Mouse (Mus musculus): Measurements from ENCODE around the gene Gm3404. TPM values are rescaled to one million over a fixed set of nuclear protein-coding genes. Genes with fewer than 3 reads are reported as not detected.
"Not testable (repeated sequence)": the region's sequence is repeated elsewhere in the genome, so short reads cannot be mapped to it uniquely, and the experiment has no call there.

The Gm3404 gene
- polyA plus RNA-seq, 1 experiment from 2014 or later, result not detected

DNA sequence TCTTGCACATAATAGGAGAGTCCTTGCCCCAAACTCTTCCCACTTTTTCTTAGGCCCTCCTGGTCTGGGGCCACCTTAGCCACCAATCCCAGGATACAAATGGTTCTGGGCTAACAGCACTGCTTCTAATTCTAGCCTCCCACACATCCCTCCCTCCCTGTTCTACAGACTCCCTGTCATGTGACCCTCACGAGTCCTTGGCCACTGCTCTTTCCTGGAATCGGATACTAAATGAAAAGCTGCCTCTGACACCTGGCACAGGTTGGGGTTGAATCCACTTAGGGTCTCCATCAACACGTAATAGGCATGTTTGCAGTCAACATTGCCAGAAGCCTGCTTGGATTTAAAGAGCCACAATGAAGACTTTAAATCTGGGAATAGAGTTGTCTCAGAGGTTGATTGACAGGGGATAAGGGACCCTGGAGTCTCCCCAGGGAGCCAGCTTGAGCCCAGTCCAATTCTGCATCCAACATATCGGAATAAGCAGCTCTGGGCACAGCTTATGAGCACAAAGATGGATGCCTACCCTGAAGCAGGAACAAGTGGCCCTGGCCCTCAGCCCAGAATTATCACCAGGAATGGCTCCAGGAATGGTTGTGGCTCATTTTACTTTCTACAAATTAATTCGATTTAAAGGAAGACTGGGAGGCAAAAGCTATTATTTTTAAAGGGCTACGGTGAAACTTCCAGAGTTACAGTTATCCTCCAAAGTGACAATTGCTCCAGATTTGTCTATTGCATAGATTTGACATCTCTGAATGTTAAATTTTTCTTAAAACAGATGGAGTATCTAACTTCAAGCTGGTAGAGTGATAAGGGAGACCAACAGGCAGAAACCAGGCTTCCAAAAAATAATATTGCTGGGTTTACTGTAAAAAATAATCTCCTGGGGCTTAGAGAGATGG, 46.5 kb downstream of the Gm3404 start:
- WGBS, result 61% methylated on average over 6 of the region's 6 CpGs
- H3K27me3 ChIP-seq; ATAC-seq (ENCODE audit: low read depth); H3K9me3 ChIP-seq; H3K4me1 ChIP-seq (replicated peaks); H3K4me2 ChIP-seq; H3K4me3 ChIP-seq; H3K27ac ChIP-seq (replicated peaks); H3K9ac ChIP-seq; H3K36me3 ChIP-seq: not testable (repeated sequence)

GRCm38 (mm10) chr5:146572735-146573042, 47.1 kb downstream of the Gm3404 start:
- 87% methylated on average over 4 of the region's 4 CpGs for WGBS
- H3K27me3 ChIP-seq; H3K4me3 ChIP-seq; H3K9me3 ChIP-seq; H3K4me2 ChIP-seq; H3K9ac ChIP-seq; H3K27ac ChIP-seq (replicated peaks); ATAC-seq (ENCODE audit: low read depth); H3K36me3 ChIP-seq; H3K4me1 ChIP-seq (replicated peaks): not testable (repeated sequence)

- Histone ChIP-seq H3K9me3 (0 out of 2 replicates have a peak, but pooled peaks cover 4% of the 10 kb centered on the region), H3K9ac (no peak overlapping the region), H3K4me1 (replicated peaks) (no peaks in the 10 kb centered on the region), H3K27ac (replicated peaks) (no peak overlapping the region), H3K27me3 (peaks cover 14% of the 10 kb centered on the region), H3K4me3 (no peak overlapping the region), H3K36me3 (no peaks in the 10 kb centered on the region), H3K4me2 (no peak overlapping the region)
- ATAC-seq (ENCODE audit: low read depth), result no peak
- 89% methylated on average over 3 of the region's 3 CpGs for WGBS
Observed at GRCm38 (mm10) chr5:146576668-146577067, 51.1 kb downstream of the Gm3404 start.

Other genes starting within 250 kb of the Gm3404 start
- gene Wasf3, start 140.8 kb upstream of the Gm3404 start, polyA plus RNA-seq (2015; fragmentation: Nextera tagmentation; extraction: Ambion mirVana), result 14.4 and 14.8 TPM in 2 replicates
- gene Gm6408, start 43.8 kb upstream of the Gm3404 start, polyA plus RNA-seq (2015; fragmentation: Nextera tagmentation; extraction: Ambion mirVana), result not detected in 2 replicates
- gene Gm6370, start 34.4 kb upstream of the Gm3404 start, polyA plus RNA-seq (2015; fragmentation: Nextera tagmentation; extraction: Ambion mirVana), result not detected in 2 replicates
- not detected in 2 replicates for gene 4930449I24Rik, start 23.4 kb upstream of the Gm3404 start, polyA plus RNA-seq (2015; fragmentation: Nextera tagmentation; extraction: Ambion mirVana)
- gene Gm3402, start 11.7 kb upstream of the Gm3404 start, polyA plus RNA-seq (2015; fragmentation: Nextera tagmentation; extraction: Ambion mirVana), result not detected in 2 replicates
- not detected in 2 replicates for gene Gm3409, start 11.8 kb downstream of the Gm3404 start, polyA plus RNA-seq (2015; fragmentation: Nextera tagmentation; extraction: Ambion mirVana)
- gene Gm3415, start 30.3 kb downstream of the Gm3404 start, polyA plus RNA-seq (2015; fragmentation: Nextera tagmentation; extraction: Ambion mirVana), result not detected in 2 replicates
- gene Gpr12, start 59.4 kb downstream of the Gm3404 start, polyA plus RNA-seq (2015; fragmentation: Nextera tagmentation; extraction: Ambion mirVana), result 8.8 and 11.4 TPM in 2 replicates

Data from neural tube, embryonic 13.5 days (tissue).